Mouse (Mus musculus) myocyte (in vitro differentiated cells): ENCODE results near the gene Tulp1. TPM values are rescaled to one million over a fixed set of nuclear protein-coding genes. Genes with fewer than 3 reads are reported as not detected.

Experiments
- H3K27me3 ChIP-seq: one replicate; pipeline ENCODE4 v1.6.1; 2011; ENCODE audit not compliant: control insufficient read depth, insufficient read depth, insufficient read length
- H3K36me3 ChIP-seq: one replicate; pipeline ENCODE4 v1.6.1; 2011; ENCODE audit not compliant: control insufficient read depth, insufficient read depth
- H3K4me2 ChIP-seq: one replicate; pipeline ENCODE4 v1.6.1; 2011; ENCODE audit warnings: low read depth, control low read depth
- H3K4me3 ChIP-seq: one replicate; pipeline ENCODE4 v1.5.1; 2011; ENCODE audit warnings: mild to moderate bottlenecking, control low read depth, moderate library complexity
- H3K79me2 ChIP-seq: one replicate; pipeline ENCODE4 v1.6.1; 2011; ENCODE audit not compliant: control insufficient read depth, insufficient read depth
- H3ac ChIP-seq: one replicate; pipeline ENCODE4 v1.6.1; 2011; ENCODE audit not compliant: control insufficient read depth, insufficient read length
- CEBPB ChIP-seq: IDR thresholded peaks from 2 replicates; pipeline ENCODE4 v1.6.1; 2011; ENCODE audit warnings: mild to moderate bottlenecking, moderate library complexity; ENCODE audit not compliant: poor library complexity, insufficient read depth, severe bottlenecking
- E2F4 ChIP-seq: IDR thresholded peaks from one replicate; pipeline ENCODE4 v1.6.1; 2011; ENCODE audit warnings: mild to moderate bottlenecking, control low read depth, moderate library complexity; ENCODE audit not compliant: insufficient read depth
- MAX ChIP-seq: IDR thresholded peaks from one replicate; pipeline ENCODE4 v1.6.1; 2011; ENCODE audit warnings: low read depth, mild to moderate bottlenecking, control low read depth
- MYOD1 ChIP-seq, 3 experiments: IDR thresholded peaks; one replicate each; pipeline ENCODE4 v1.6.1; 2011; ENCODE audit warnings: control low read depth in 2 of 3, low read depth in 2 of 3, mild to moderate bottlenecking in 2 of 3, moderate library complexity in 1 of 3; ENCODE audit not compliant: insufficient read length in 2 of 3, control insufficient read depth in 1 of 3
- MYOG ChIP-seq, 3 experiments: IDR thresholded peaks; one replicate each; pipeline ENCODE4 v1.6.1; 2011; ENCODE audit warnings: control low read depth in 2 of 3, low read depth in 2 of 3, mild to moderate bottlenecking in 2 of 3; ENCODE audit not compliant: insufficient read length in 2 of 3, control insufficient read depth in 1 of 3, insufficient read depth in 1 of 3
- POLR2A ChIP-seq: IDR thresholded peaks from one replicate; pipeline ENCODE4 v1.6.1; 2011; ENCODE audit warnings: low read depth, mild to moderate bottlenecking, control low read depth, moderate library complexity; ENCODE audit not compliant: insufficient read length
- POLR2AphosphoS2 ChIP-seq: IDR thresholded peaks from one replicate; pipeline ENCODE4 v1.6.1; 2011; ENCODE audit warnings: low read depth, control low read depth; ENCODE audit not compliant: insufficient read length
- REST ChIP-seq: IDR thresholded peaks from one replicate; pipeline ENCODE4 v1.6.1; 2011; ENCODE audit warnings: mild to moderate bottlenecking, control low read depth, moderate library complexity; ENCODE audit not compliant: insufficient read depth, insufficient read length
- SRF ChIP-seq: IDR thresholded peaks from one replicate; pipeline ENCODE4 v1.6.1; 2011; ENCODE audit warnings: low read depth; ENCODE audit not compliant: control insufficient read depth, insufficient read length
- TCF12 ChIP-seq: IDR thresholded peaks from one replicate; pipeline ENCODE4 v1.6.1; 2011; ENCODE audit warnings: mild to moderate bottlenecking, control low read depth; ENCODE audit not compliant: poor library complexity, insufficient read depth, severe bottlenecking
- TCF3 ChIP-seq: IDR thresholded peaks from one replicate; pipeline ENCODE4 v1.6.1; 2011; ENCODE audit warnings: low read depth, control low read depth; ENCODE audit not compliant: insufficient read length
- USF1 ChIP-seq: IDR thresholded peaks from one replicate; pipeline ENCODE4 v1.6.1; 2011; ENCODE audit warnings: low read depth, mild to moderate bottlenecking, control low read depth, moderate library complexity
- polyA plus RNA-seq: library from polyadenylated mRNA; unstranded; fragments of >200 nt; fragmentation: generic; extraction: Trizol; gene quantifications from one replicate; pipeline ENCODE4 v1.2.1, GENCODE M21; 2012; ENCODE audit warnings: missing spikeins

Tulp1 gene
- polyA plus RNA-seq, 1 experiment, result not detected

GRCm38 (mm10) chr17:28344050-28344607, 20.9 kb downstream of the Tulp1 start:
- H3K79me2 ChIP-seq, result peaks cover 68% of the 10 kb centered on the region
- no peak overlapping the region for H3ac ChIP-seq
- no peaks in the 10 kb centered on the region for H3K36me3 ChIP-seq
- no peaks in the 10 kb centered on the region for H3K27me3 ChIP-seq
- H3K4me2 ChIP-seq, result peak overlapping the region; percentile 72
- TF ChIP-seq SRF (peak; percentile 96), CEBPB (no peak)
- no peak overlapping the region for H3K4me3 ChIP-seq

- H3K4me3 ChIP-seq, result no peak overlapping the region
- TF ChIP-seq MYOD1 (IDR thresholded peaks at IDR 0.05; ENCODE audit: control insufficient read depth in 1 of 3, insufficient read length in 2 of 3, low read depth in 2 of 3) (peak in 1 of 3 experiments; percentile 53), MYOG (IDR thresholded peaks at IDR 0.05; ENCODE audit: control insufficient read depth in 1 of 3, insufficient read depth in 1 of 3, insufficient read length in 2 of 3, low read depth in 2 of 3) (peak in 1 of 3 experiments; percentile 40), CEBPB (no peak), POLR2AphosphoS2 (peak; percentile 58), POLR2A (peak; percentile 64)
- no peaks in the 10 kb centered on the region for H3K27me3 ChIP-seq
- H3K4me2 ChIP-seq, result peak overlapping the region; percentile 95
- H3K79me2 ChIP-seq, result peaks cover 39% of the 10 kb centered on the region
- no peak overlapping the region for H3ac ChIP-seq
- no peaks in the 10 kb centered on the region for H3K36me3 ChIP-seq
Observed at GRCm38 (mm10) chr17:28341091-28341490, 23.9 kb downstream of the Tulp1 start.

- Histone ChIP-seq H3ac (no peak overlapping the region), H3K4me2 (peak overlapping the region; percentile 95), H3K79me2 (peaks cover 37% of the 10 kb centered on the region), H3K36me3 (no peaks in the 10 kb centered on the region), H3K4me3 (no peak overlapping the region), H3K27me3 (no peaks in the 10 kb centered on the region)
- TF ChIP-seq MYOD1 (IDR thresholded peaks at IDR 0.05; ENCODE audit: control insufficient read depth in 1 of 3, insufficient read length in 2 of 3, low read depth in 2 of 3) (peak in 1 of 3 experiments; percentile 13), TCF3 (no peak)
Observed at GRCm38 (mm10) chr17:28340578-28340977, 24.4 kb downstream of the Tulp1 start.

- Histone ChIP-seq H3K36me3 (no peaks in the 10 kb centered on the region), H3K79me2 (peaks cover 13% of the 10 kb centered on the region), H3K27me3 (no peaks in the 10 kb centered on the region), H3ac (no peak overlapping the region), H3K4me2 (no peak overlapping the region), H3K4me3 (no peak overlapping the region)
- TF ChIP-seq E2F4, result no peak
- peak in 2 of 3 experiments; percentile 43 to 56 for TF ChIP-seq MYOD1 (IDR thresholded peaks at IDR 0.05; ENCODE audit: control insufficient read depth in 1 of 3, insufficient read length in 2 of 3, low read depth in 2 of 3)
- TF ChIP-seq MYOG (IDR thresholded peaks at IDR 0.05; ENCODE audit: control insufficient read depth in 1 of 3, insufficient read depth in 1 of 3, insufficient read length in 2 of 3, low read depth in 2 of 3), result peak in 2 of 3 experiments; percentile 50 to 73
Observed at GRCm38 (mm10) chr17:28337547-28337946, 27.5 kb downstream of the Tulp1 start.

GRCm38 (mm10) chr17:28335267-28335666, 29.8 kb downstream of the Tulp1 start:
- Histone ChIP-seq H3ac (no peak overlapping the region), H3K27me3 (no peaks in the 10 kb centered on the region), H3K79me2 (peaks cover 3% of the 10 kb centered on the region), H3K36me3 (peaks cover 13% of the 10 kb centered on the region), H3K4me2 (no peak overlapping the region), H3K4me3 (no peak overlapping the region)
- TF ChIP-seq SRF, result no peak
- no peak for TF ChIP-seq POLR2A
- TF ChIP-seq TCF3, result no peak
- TF ChIP-seq TCF12, result no peak
- TF ChIP-seq REST, result no peak
- no peak for TF ChIP-seq E2F4
- TF ChIP-seq USF1, result no peak
- TF ChIP-seq MYOG (IDR thresholded peaks at IDR 0.05; ENCODE audit: control insufficient read depth in 1 of 3, insufficient read depth in 1 of 3, insufficient read length in 2 of 3, low read depth in 2 of 3), result no peak
- TF ChIP-seq POLR2AphosphoS2, result no peak
- TF ChIP-seq CEBPB, result no peak
- no peak for TF ChIP-seq MYOD1 (IDR thresholded peaks at IDR 0.05; ENCODE audit: control insufficient read depth in 1 of 3, insufficient read length in 2 of 3, low read depth in 2 of 3)
- no peak for TF ChIP-seq MAX
